Mouse (Mus musculus) gastrocnemius, adult 2 months (tissue): ENCODE results near the gene She. TPM values are rescaled to one million over a fixed set of nuclear protein-coding genes. Genes with fewer than 3 reads are reported as not detected.
"Not testable (repeated sequence)": the region's sequence is repeated elsewhere in the genome, so short reads cannot be mapped to it uniquely, and the experiment has no call there.

ENCODE experiments used
- DNase-seq: peaks from one replicate; pipeline ENCODE4 v3.0.0; 2022
- H3K27ac ChIP-seq: fragments of 200-600 bp; 2 replicates; pipeline ENCODE4 v1.8.1; 2022; ENCODE audit warnings: mild to moderate bottlenecking
- H3K4me3 ChIP-seq: fragments of 200-600 bp; 2 replicates; pipeline ENCODE4 v1.8.1; 2022; ENCODE audit warnings: mild to moderate bottlenecking, moderate library complexity
- CTCF ChIP-seq: fragments of 200-600 bp; IDR thresholded peaks from 2 replicates; pipeline ENCODE4 v1.8.1; 2022; ENCODE audit warnings: antibody characterized with exemption, mild to moderate bottlenecking, moderate library complexity
- intact Hi-C: fragments of 180-260 bp; cut with DNase I; formaldehyde crosslinking; loops from one replicate; pipeline ENCODE4 v1.15.1; 2025
- total RNA-seq, 2 experiments: library from RNA; stranded (reverse); gene quantifications; 2 replicates each; pipeline ENCODE4 v1.2.3; 2021

Gene She
- total RNA-seq, 2 experiments from 2014 or later: 4.1 to 5.1 TPM

DNA sequence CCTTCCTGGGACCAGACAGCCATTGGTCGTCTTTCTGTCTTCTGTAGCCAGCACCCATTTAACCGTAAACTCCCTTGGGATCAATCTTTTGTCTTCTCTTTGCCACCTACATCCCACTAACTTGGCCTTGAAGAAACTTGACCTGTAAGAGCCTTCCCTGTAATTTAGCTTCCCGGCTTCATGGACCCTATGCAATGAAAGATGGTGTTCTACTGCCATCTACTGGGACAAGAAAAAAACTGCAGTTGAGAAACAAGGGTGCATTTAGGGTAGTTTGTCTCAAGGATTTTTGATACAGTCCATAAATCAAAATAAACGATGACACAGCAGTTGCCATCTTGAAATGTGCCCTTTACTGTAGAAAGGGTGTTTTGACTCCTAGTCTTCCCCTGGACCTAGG, 27.0 kb downstream of the She start:
- intact Hi-C loops: loop anchor here (2.0 to 5.0 kb wide), 4 partner anchors 41 to 347 kb away; no protein-coding TSS in a partner anchor
- DNase-seq: no peak

GRCm38 (mm10) chr3:89858888-89859287, 27.7 kb downstream of the She start:
- TF ChIP-seq CTCF: no peak
- no peak overlapping the region for H3K4me3 ChIP-seq
- DNase-seq: no peak
- intact Hi-C loops: loop anchor here (2.0 to 5.0 kb wide), 4 partner anchors 42 to 348 kb away; no protein-coding TSS in a partner anchor
- H3K27ac ChIP-seq: no peak overlapping the region

More for the DNA sequence above, 27.0 kb downstream of the She start:
- H3K27ac ChIP-seq: no peak overlapping the region; the same call in 1 of the 2 replicates
- peak; percentile 92 for TF ChIP-seq CTCF
- no peak overlapping the region for H3K4me3 ChIP-seq

DNA sequence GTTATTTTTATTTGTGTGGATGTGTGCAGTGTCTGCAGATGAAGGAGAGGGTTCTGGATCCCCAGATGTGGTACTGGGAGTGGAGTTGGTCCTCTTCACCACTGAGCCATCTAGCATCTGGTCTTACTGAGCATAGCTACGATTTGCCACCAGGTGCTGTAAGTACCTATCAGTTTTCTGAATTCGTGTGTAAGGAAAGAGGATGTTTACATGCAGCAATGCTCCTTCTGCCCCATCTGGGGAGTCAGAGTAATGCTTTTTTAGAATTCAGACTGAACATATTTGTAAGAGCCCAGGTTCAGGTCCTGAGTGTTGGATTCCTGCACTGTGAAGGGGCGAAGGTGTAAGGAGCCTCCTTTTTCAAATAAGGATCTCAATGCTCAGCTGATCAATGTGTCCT, 28.8 kb downstream of the She start:
- DNase-seq: no peak
- H3K27ac ChIP-seq: no peak overlapping the region; the same call in 1 of the 2 replicates
- intact Hi-C loops: loop anchor here (2.0 to 5.0 kb wide), 4 partner anchors 43 to 349 kb away; no protein-coding TSS in a partner anchor
- H3K4me3 ChIP-seq: no peak overlapping the region
- TF ChIP-seq CTCF: no peak

DNA sequence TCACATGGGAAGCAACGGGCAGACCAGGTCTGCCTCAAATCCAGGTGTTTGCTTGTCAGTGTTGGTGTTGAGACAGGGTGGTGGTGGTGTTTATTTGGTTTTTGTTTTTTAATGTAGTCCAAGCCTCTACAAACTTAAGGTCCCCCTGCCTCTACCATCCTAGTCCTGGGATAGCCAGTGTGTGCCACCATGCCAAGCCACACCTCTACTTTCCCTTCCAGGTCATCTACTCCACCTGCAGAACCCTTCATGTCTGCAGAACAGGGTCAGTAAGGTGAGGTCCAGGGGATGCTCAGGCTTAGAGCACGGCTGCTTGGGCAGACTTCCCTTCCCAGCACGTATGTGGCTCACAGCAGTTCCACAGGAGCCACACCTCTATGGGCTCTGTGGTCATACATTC, 29.2 kb downstream of the She start:
- TF ChIP-seq CTCF: no peak
- intact Hi-C loops: no loop called here
- Histone ChIP-seq H3K27ac (peak overlapping the region; percentile 73), H3K4me3 (no peak overlapping the region)
- no peak for DNase-seq

GRCm38 (mm10) chr3:89861070-89861469, 29.9 kb downstream of the She start:
- H3K27ac ChIP-seq: peak overlapping the region; percentile 73
- intact Hi-C loops: no loop called here

DNA sequence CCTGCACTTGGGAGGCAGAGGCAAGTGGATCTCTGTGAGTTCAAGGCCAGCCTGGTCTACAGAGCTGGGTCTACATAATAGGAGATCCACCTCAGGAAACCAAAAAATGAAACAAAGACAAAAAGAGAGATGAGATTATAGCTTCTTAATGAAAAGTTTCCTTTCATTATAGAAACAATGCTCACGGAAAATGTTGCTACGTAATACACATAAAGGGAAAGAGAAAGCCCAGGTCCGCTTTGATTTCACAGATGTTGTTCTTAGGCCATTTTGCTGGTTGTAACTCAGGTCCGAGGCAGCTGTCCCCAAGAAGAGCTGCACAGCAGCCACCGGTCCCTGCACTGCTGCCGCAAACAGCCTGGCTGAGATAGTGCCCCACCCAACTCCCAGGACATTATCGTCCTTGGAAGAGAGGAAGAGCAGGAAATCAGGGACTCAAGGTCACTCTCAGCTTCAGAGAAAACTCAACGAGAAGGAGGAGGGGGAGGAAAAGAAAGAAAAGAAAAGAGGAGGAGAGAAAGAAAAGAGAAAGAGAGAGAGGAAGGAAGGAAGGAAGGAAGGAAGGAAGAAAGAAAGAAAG, 31.1 kb downstream of the She start:
- Histone ChIP-seq H3K27ac (peak overlapping the region; percentile 73), H3K4me3 (no peak overlapping the region)
- DNase-seq: no peak
- intact Hi-C loops: no loop called here
- no peak for TF ChIP-seq CTCF

More at GRCm38 (mm10) chr3:89861070-89861469, 29.9 kb downstream of the She start:
- no peak for TF ChIP-seq CTCF
- 0 out of 2 replicates have a peak overlapping the region, but pooled peaks have one; percentile 7 for H3K4me3 ChIP-seq
- peak; percentile 88 for DNase-seq

DNA sequence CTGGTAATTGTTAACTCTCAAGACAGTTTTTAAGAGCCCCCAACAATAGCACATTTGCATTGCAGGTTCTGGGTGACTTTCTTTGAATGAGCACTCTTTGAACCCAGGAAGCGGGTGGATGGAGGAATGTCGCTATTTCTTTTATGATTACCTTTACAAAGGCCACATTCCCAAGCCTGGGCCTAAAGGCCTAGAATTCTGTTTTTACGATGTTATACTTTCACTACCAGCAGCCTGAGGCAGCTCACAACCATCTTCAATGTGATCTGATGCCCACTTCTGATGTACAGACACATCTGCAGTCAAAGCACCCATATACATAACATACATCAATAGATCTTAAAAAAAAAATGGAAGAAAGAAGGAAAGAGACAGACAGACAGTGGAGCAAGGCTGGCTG, 32.1 kb downstream of the She start:
- DNase-seq, H3K4me3 ChIP-seq, intact Hi-C loops: not testable (repeated sequence)
- peak overlapping the region; percentile 56 for H3K27ac ChIP-seq

GRCm38 (mm10) chr3:89863716-89864509, 32.7 kb downstream of the She start:
- Histone ChIP-seq H3K27ac (peak overlapping the region; percentile 56), H3K4me3 (no peak overlapping the region)
- TF ChIP-seq CTCF: peak; percentile 34; the same call in 1 of the 2 replicates
- DNase-seq: no peak
- intact Hi-C loops: no loop called here

GRCm38 (mm10) chr3:89865020-89865419, 33.9 kb downstream of the She start:
- DNase-seq: no peak
- intact Hi-C loops: no loop called here
- Histone ChIP-seq H3K4me3 (no peak overlapping the region), H3K27ac (peak overlapping the region; percentile 16; the same call in 1 of the 2 replicates)
- TF ChIP-seq CTCF: no peak

GRCm38 (mm10) chr3:89865764-89866163, 34.6 kb downstream of the She start:
- Histone ChIP-seq H3K4me3 (no peak overlapping the region), H3K27ac (no peak overlapping the region)
- TF ChIP-seq CTCF: no peak
- DNase-seq: no peak
- intact Hi-C loops: no loop called here

GRCm38 (mm10) chr3:89867651-89868050, 36.5 kb downstream of the She start:
- Histone ChIP-seq H3K4me3 (no peak overlapping the region), H3K27ac (no peak overlapping the region)
- DNase-seq: no peak
- intact Hi-C loops: no loop called here
- TF ChIP-seq CTCF: no peak

DNA sequence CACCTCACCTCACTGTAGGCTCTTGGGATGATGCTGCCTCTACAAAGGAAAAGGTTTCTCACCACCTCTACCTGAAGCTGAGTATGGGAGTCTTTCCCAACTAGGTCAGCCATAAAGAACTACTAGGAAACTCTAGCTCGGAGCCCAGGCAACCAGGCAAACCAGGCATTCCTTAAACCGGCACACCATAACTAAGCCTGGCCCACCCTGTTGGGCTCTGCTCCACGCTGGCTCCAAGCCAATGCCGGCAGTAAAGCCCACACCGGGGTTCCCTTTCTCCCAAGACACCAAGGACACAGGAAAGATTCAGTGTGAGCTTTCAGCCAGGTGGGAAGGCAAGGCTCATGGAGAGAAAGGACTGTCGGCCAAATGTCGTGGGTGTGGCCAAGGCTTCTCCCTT, 37.2 kb downstream of the She start:
- no peak for TF ChIP-seq CTCF
- peak overlapping the region; percentile 72; the same call in 1 of the 2 replicates for H3K27ac ChIP-seq
- H3K4me3 ChIP-seq: no peak overlapping the region
- no peak for DNase-seq
- intact Hi-C loops: no loop called here

DNA sequence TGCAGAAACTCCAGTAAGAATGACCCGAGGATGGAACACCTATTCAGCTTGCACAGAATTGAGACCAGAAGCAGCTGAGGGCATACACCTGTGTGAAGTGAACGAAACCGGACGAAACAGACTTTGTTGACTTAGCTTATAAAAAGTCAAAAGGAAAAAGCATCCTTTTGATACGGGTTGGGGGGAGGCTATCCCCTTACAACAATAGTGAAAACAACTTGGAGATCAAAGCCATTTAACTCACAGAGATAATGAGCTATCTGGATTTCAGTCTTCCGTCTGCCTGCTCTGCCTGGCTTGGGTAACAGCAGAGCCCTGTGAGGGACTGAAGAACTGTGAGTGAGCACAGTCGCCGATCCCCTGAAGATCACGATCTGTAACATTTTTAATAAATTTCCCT, 37.8 kb downstream of the She start:
- no peak for DNase-seq
- peak overlapping the region; percentile 72 for H3K27ac ChIP-seq

More for the DNA sequence above, 37.8 kb downstream of the She start:
- H3K4me3 ChIP-seq: no peak overlapping the region; the same call in 1 of the 2 replicates
- intact Hi-C loops: no loop called here
- no peak for TF ChIP-seq CTCF
